Mouse (Mus musculus) left cerebral cortex, adult 6 months (tissue): Measurements from ENCODE around the gene Gm4737. TPM values are rescaled to one million over a fixed set of nuclear protein-coding genes. Genes with fewer than 3 reads are reported as not detected.

Source experiments
- long read RNA-seq, 2 experiments: library from polyadenylated mRNA; unstranded; transcript quantifications; one replicate each; pipeline ENCODE4 v2.0.0; 2019 to 2020
- polyA plus RNA-seq: library from polyadenylated mRNA; unstranded; fragments of <200 nt; fragmentation: Nextera tagmentation; gene quantifications from 2 replicates; pipeline ENCODE4 v1.2.3, GENCODE M21; 2021

The Gm4737 gene
- 0.39 and 0.59 TPM in 2 replicates for polyA plus RNA-seq
- long read RNA-seq, experiment 1 = 0 reads
- long read RNA-seq, experiment 2, partial matches to known transcripts = 0 of 1 reads
- long read RNA-seq, experiment 2, other reads (novel, unspliced or antisense) = 0 of 1 reads

GRCm38 (mm10) chr16:46154832-46155231, at the start of gene Gm4737:
Gene Gm4737, minus strand, starts transcription at chr16:46155077.

GRCm38 (mm10) chr16:46120020-46120419, 34.9 kb downstream of the Gm4737 start, which contains the start of gene Cd96:
Gene Cd96, minus strand, starts transcription at chr16:46120251.

Other genes with a start within 250 kb of the Gm4737 start
- 1.1 TPM in 2 replicates for gene Phldb2, start 201.5 kb downstream of the Gm4737 start, polyA plus RNA-seq
- gene Plcxd2, start 144.9 kb downstream of the Gm4737 start, polyA plus RNA-seq = 7.6 and 8.0 TPM in 2 replicates
- 0.05 and 0.15 TPM in 2 replicates for gene Cd96, start 34.8 kb downstream of the Gm4737 start, polyA plus RNA-seq